In the genomic region with DNA sequence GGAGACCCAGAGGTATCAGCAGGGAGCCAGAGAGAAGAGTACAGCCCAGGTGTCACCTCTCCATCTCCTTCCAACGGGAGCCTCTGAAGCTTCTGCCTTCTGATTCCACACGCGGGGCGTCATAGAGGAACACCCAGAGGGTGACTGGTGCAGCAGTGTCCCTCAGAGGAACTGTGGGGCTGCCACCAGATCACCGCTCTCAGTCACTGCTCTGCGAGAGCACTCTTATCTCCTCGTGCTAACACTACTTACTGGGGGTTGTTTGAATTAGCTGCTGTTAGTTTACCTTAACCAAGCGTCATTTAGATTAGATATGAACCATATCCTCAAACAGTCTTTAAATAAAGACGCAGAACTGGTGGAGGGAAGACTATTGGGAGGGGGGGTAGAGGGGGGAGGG, we compare ENCODE assay signal across 18 mouse cellular contexts. TPM values are rescaled to one million over a fixed set of nuclear protein-coding genes. Genes with fewer than 3 reads are reported as not detected.
A peak's percentile ranks its signal among the peaks of the same experiment; 100 is the strongest.
DNase-seq lines count a peak whose midpoint lies in the region; ATAC-seq and TF ChIP-seq lines count a peak whose summit lies in the region.
"Had no signal": no experiment of that assay in that cellular context is flagged by ENCODE, and none has a peak within 500 bp of the region (broad histone marks: within the 10 kb centered on the region; RNA-seq: fewer than 3 reads in every experiment).

No protein-coding gene starts in this region.

- no peak overlapping the region for H3K9ac ChIP-seq in intestine, embryonic 14.5 days (ENCODE audit: low read length)
- no peak overlapping the region for H3K9ac ChIP-seq in intestine, postnatal 0 days (ENCODE audit: low read depth, low read length)
- H3K9ac ChIP-seq in liver, embryonic 12.5 days: no peak overlapping the region
- no peak overlapping the region for H3K9ac ChIP-seq in stomach, embryonic 15.5 days
- H3K9ac ChIP-seq: forebrain, embryonic 13.5 days; hindbrain, embryonic 12.5 days; limb, embryonic 12.5 days; midbrain, embryonic 12.5 days; neural tube, embryonic 13.5 days had no signal

- H3K27me3 ChIP-seq in intestine, embryonic 14.5 days (replicated peaks; ENCODE audit: control insufficient read depth, insufficient read depth, low read length): no peaks in the 10 kb centered on the region; the same call in 1 of the 2 replicates
- H3K27me3 ChIP-seq in intestine, postnatal 0 days (replicated peaks; ENCODE audit: control insufficient read depth, insufficient read depth, low read length): peaks cover 5% of the 10 kb centered on the region; the same call in 1 of the 2 replicates
- H3K27me3 ChIP-seq in liver, embryonic 12.5 days (replicated peaks): peaks cover 54% of the 10 kb centered on the region
- no peaks in the 10 kb centered on the region for H3K27me3 ChIP-seq in stomach, embryonic 15.5 days (replicated peaks)
- H3K27me3 ChIP-seq: forebrain, embryonic 13.5 days; hindbrain, embryonic 12.5 days; midbrain, embryonic 12.5 days; neural tube, embryonic 13.5 days had no signal

- 0 out of 2 replicates have a peak, but pooled peaks cover 2% of the 10 kb centered on the region for H3K9me3 ChIP-seq in intestine, embryonic 14.5 days (ENCODE audit: control insufficient read depth, low read length)
- H3K9me3 ChIP-seq in intestine, postnatal 0 days (ENCODE audit: control insufficient read depth): no peaks in the 10 kb centered on the region
- H3K9me3 ChIP-seq in liver, embryonic 12.5 days (replicated peaks): no peaks in the 10 kb centered on the region; the same call in 1 of the 2 replicates
- H3K9me3 ChIP-seq in stomach, embryonic 15.5 days: no peaks in the 10 kb centered on the region
- H3K9me3 ChIP-seq: midbrain, embryonic 12.5 days; neural tube, embryonic 13.5 days had no signal

- H3K36me3 ChIP-seq in intestine, embryonic 14.5 days (ENCODE audit: control insufficient read depth, insufficient read depth, low read length): no peaks in the 10 kb centered on the region
- H3K36me3 ChIP-seq in intestine, postnatal 0 days (ENCODE audit: control insufficient read depth, insufficient read depth): no peaks in the 10 kb centered on the region
- H3K36me3 ChIP-seq in liver, embryonic 12.5 days: no peaks in the 10 kb centered on the region
- H3K36me3 ChIP-seq in stomach, embryonic 15.5 days: no peaks in the 10 kb centered on the region
- H3K36me3 ChIP-seq: hindbrain, embryonic 12.5 days; limb, embryonic 12.5 days; neural tube, embryonic 13.5 days had no signal

- H3K4me3 ChIP-seq in intestine, embryonic 14.5 days (ENCODE audit: low read depth, low read length): no peak overlapping the region
- no peak overlapping the region for H3K4me3 ChIP-seq in intestine, postnatal 0 days (ENCODE audit: low read depth, low read length)
- H3K4me3 ChIP-seq in liver, embryonic 12.5 days: no peak overlapping the region
- H3K4me3 ChIP-seq in stomach, embryonic 15.5 days (replicated peaks): no peak overlapping the region
- H3K4me3 ChIP-seq: forebrain, embryonic 13.5 days; hindbrain, embryonic 12.5 days; left cerebral cortex, adult 2 months; limb, embryonic 12.5 days; midbrain, embryonic 12.5 days; neural tube, embryonic 13.5 days had no signal

- H3K4me1 ChIP-seq in intestine, embryonic 14.5 days (replicated peaks; ENCODE audit: control insufficient read depth, insufficient read depth, low read length): 0 out of 2 replicates have a peak, but pooled peaks cover 2% of the 10 kb centered on the region
- H3K4me1 ChIP-seq in intestine, postnatal 0 days (replicated peaks; ENCODE audit: control insufficient read depth, insufficient read depth, low read length): no peaks in the 10 kb centered on the region; the same call in 1 of the 2 replicates
- peaks cover 21% of the 10 kb centered on the region for H3K4me1 ChIP-seq in liver, embryonic 12.5 days
- peaks cover 19% of the 10 kb centered on the region for H3K4me1 ChIP-seq in stomach, embryonic 15.5 days
- H3K4me1 ChIP-seq: limb, embryonic 12.5 days; midbrain, embryonic 12.5 days had no signal

- no peak overlapping the region for H3K4me2 ChIP-seq in intestine, embryonic 14.5 days (ENCODE audit: low read length)
- no peak overlapping the region for H3K4me2 ChIP-seq in intestine, postnatal 0 days (replicated peaks; ENCODE audit: low read depth)
- no peak overlapping the region for H3K4me2 ChIP-seq in liver, embryonic 12.5 days
- no peak overlapping the region for H3K4me2 ChIP-seq in stomach, embryonic 15.5 days
- H3K4me2 ChIP-seq: forebrain, embryonic 13.5 days; hindbrain, embryonic 12.5 days; limb, embryonic 12.5 days; midbrain, embryonic 12.5 days; neural tube, embryonic 13.5 days had no signal

- no peak for TF ChIP-seq CTCF in intestine, postnatal 0 days (IDR thresholded peaks at IDR 0.05; ENCODE audit: low read depth)

- H3K27ac ChIP-seq in intestine, embryonic 14.5 days (ENCODE audit: low read depth): no peak overlapping the region
- no peak overlapping the region for H3K27ac ChIP-seq in intestine, postnatal 0 days (ENCODE audit: low read depth, low read length)
- no peak overlapping the region for H3K27ac ChIP-seq in liver, embryonic 12.5 days
- peak overlapping the region; percentile 3; the same call in 1 of the 2 replicates for H3K27ac ChIP-seq in stomach, embryonic 15.5 days
- H3K27ac ChIP-seq: forebrain, embryonic 13.5 days; hindbrain, embryonic 12.5 days; left cerebral cortex, adult 2 months; limb, embryonic 12.5 days; midbrain, embryonic 12.5 days; neural tube, embryonic 13.5 days had no signal

- peak; percentile 47; the same call in 1 of the 2 replicates for ATAC-seq in intestine, embryonic 14.5 days (replicated peaks; ENCODE audit: low FRiP score, low TSS enrichment, low read depth)
- no peak for ATAC-seq in intestine, postnatal 0 days
- 0 out of 2 replicates have a peak, but pooled peaks have one; percentile 31 for ATAC-seq in liver, embryonic 12.5 days
- peak; percentile 85 for ATAC-seq in stomach, embryonic 15.5 days (ENCODE audit: insufficient read depth, low FRiP score, low read depth)
- ATAC-seq: forebrain, embryonic 13.5 days; inflammation-experienced regulatory T-cells, adult 6 months had no signal

- no peak for DNase-seq in intestine, embryonic 14.5 days (ENCODE audit: low spot score)
- DNase-seq in MEL-GATA-1-ER (ENCODE audit: extremely low read depth, low read depth): peak; percentile 18
- no peak for DNase-seq in left cerebral cortex, adult 8-10 months (ENCODE audit: low spot score in 2 of 2)
- no peak for DNase-seq in layer of hippocampus, adult 11-12 months (ENCODE audit: low spot score)
- DNase-seq: cerebellum, postnatal 10 days; gastrocnemius, postnatal 25 days; kidney, postnatal 10 days; lung, postnatal 4 days had no signal

- 22% methylated on average over 9 of the region's 9 CpGs for WGBS in intestine, embryonic 14.5 days
- WGBS in intestine, postnatal 0 days: 16% methylated on average over 9 of the region's 9 CpGs
- 4% methylated on average over 9 of the region's 9 CpGs for WGBS in liver, embryonic 12.5 days (ENCODE audit: insufficient replicate concordance)
- WGBS in stomach, embryonic 15.5 days: 21% methylated on average over 9 of the region's 9 CpGs

RNA-seq across cellular contexts. Expression of gene Celsr1, which starts 12.3 kb away (rescaled TPM):
- 1.3 and 2.2 TPM in 2 replicates for polyA plus RNA-seq in intestine, embryonic 14.5 days (2014; fragmentation: Nextera tagmentation; extraction: Ambion mirVana)
- polyA plus RNA-seq in intestine, postnatal 0 days (2015; fragmentation: Nextera tagmentation; extraction: Ambion mirVana): 0.33 and 0.39 TPM in 2 replicates
- 0.11 and 0.25 TPM in 2 replicates for polyA plus RNA-seq in liver, embryonic 12.5 days (2016; fragmentation: Nextera tagmentation; extraction: Ambion mirVana)
- 3.1 and 3.2 TPM in 2 replicates for polyA plus RNA-seq in stomach, embryonic 15.5 days (2015; fragmentation: Nextera tagmentation; extraction: Ambion mirVana)
- total RNA-seq in left cerebral cortex, adult 8-10 months (2022): 1 to 10 TPM; 5.5 to 6.9 (median 6.2) TPM

RNA-seq across cellular contexts. Expression of gene Gramd4, which starts 36.2 kb away (rescaled TPM):
- polyA plus RNA-seq in intestine, embryonic 14.5 days (2014; fragmentation: Nextera tagmentation; extraction: Ambion mirVana): 6.0 and 8.1 TPM in 2 replicates
- polyA plus RNA-seq in intestine, postnatal 0 days (2015; fragmentation: Nextera tagmentation; extraction: Ambion mirVana): 5.6 and 6.4 TPM in 2 replicates
- 14.4 and 15.1 TPM in 2 replicates for polyA plus RNA-seq in liver, embryonic 12.5 days (2016; fragmentation: Nextera tagmentation; extraction: Ambion mirVana)
- 13.8 and 15.2 TPM in 2 replicates for polyA plus RNA-seq in stomach, embryonic 15.5 days (2015; fragmentation: Nextera tagmentation; extraction: Ambion mirVana)
- 10 to 100 TPM; 31.1 to 39.9 (median 34.5) TPM for total RNA-seq in left cerebral cortex, adult 8-10 months (2022)
